In genomic region chr5:137672361-137672760, GRCm38 (mm10) we compare ENCODE assay signal across 8 mouse cellular contexts. TPM values are rescaled to one million over a fixed set of nuclear protein-coding genes. Genes with fewer than 3 reads are reported as not detected.
A peak's percentile ranks its signal among the peaks of the same experiment; 100 is the strongest.
DNase-seq lines count a peak whose midpoint lies in the region; ATAC-seq and TF ChIP-seq lines count a peak whose summit lies in the region.

No protein-coding gene starts in this region.

- H3K27me3 ChIP-seq in limb, embryonic 12.5 days: no peaks in the 10 kb centered on the region
- H3K27me3 ChIP-seq in limb, embryonic 10.5 days (ENCODE audit: low read depth, poor library complexity, severe bottlenecking): no peaks in the 10 kb centered on the region
- no peaks in the 10 kb centered on the region for H3K27me3 ChIP-seq in embryonic facial prominence, embryonic 15.5 days

- H3K36me3 ChIP-seq in limb, embryonic 12.5 days: peaks cover 15% of the 10 kb centered on the region
- peaks cover 23% of the 10 kb centered on the region for H3K36me3 ChIP-seq in limb, embryonic 10.5 days
- peaks cover 7% of the 10 kb centered on the region; the same call in 1 of the 2 replicates for H3K36me3 ChIP-seq in embryonic facial prominence, embryonic 15.5 days
- peaks cover 2% of the 10 kb centered on the region; the same call in 1 of the 2 replicates for H3K36me3 ChIP-seq in macrophage (ENCODE audit: inconsistent target)

- WGBS in limb, embryonic 12.5 days: 80% methylated on average over 5 of the region's 5 CpGs
- WGBS in limb, embryonic 10.5 days: 88% methylated on average over 5 of the region's 5 CpGs
- 64% methylated on average over 5 of the region's 5 CpGs for WGBS in embryonic facial prominence, embryonic 15.5 days
- WGBS in macrophage (ENCODE audit: missing documents): 84% methylated on average over 5 of the region's 5 CpGs

- peak overlapping the region; percentile 88 for H3K27ac ChIP-seq in gastrocnemius, adult 2 months
- peak overlapping the region; percentile 73 for H3K27ac ChIP-seq in limb, embryonic 12.5 days
- H3K27ac ChIP-seq in limb, embryonic 10.5 days: no peak overlapping the region
- peak overlapping the region; percentile 52 for H3K27ac ChIP-seq in embryonic facial prominence, embryonic 15.5 days (replicated peaks)
- peak overlapping the region; percentile 88 for H3K27ac ChIP-seq in macrophage

- peaks cover 22% of the 10 kb centered on the region for H3K4me1 ChIP-seq in limb, embryonic 12.5 days (replicated peaks)
- H3K4me1 ChIP-seq in limb, embryonic 10.5 days: peaks cover 18% of the 10 kb centered on the region
- peaks cover 20% of the 10 kb centered on the region for H3K4me1 ChIP-seq in embryonic facial prominence, embryonic 15.5 days

- DNase-seq in gastrocnemius, adult 2 months: no peak
- DNase-seq in gastrocnemius, adult 8-10 months (ENCODE audit: low spot score in 2 of 2): no peak
- no peak for DNase-seq in limb, embryonic 10.5 days (ENCODE audit: low spot score)
- no peak for DNase-seq in c-Kit-positive CD71-positive TER-119-positive erythroid progenitor cells, embryonic 14.5 days (ENCODE audit: low spot score)
- DNase-seq in layer of hippocampus, postnatal 14 days (ENCODE audit: low spot score in 2 of 2): no peak

- intact Hi-C loops in gastrocnemius, adult 2 months (cut with DNase I): no loop called here

- peaks cover 77% of the 10 kb centered on the region for H3K79me2 ChIP-seq in macrophage (ENCODE audit: inconsistent target)

- TF ChIP-seq CTCF in gastrocnemius, adult 2 months (IDR thresholded peaks at IDR 0.05): no peak

- no peak overlapping the region for H3K4me3 ChIP-seq in gastrocnemius, adult 2 months
- no peak overlapping the region for H3K4me3 ChIP-seq in limb, embryonic 12.5 days (replicated peaks)
- no peak overlapping the region for H3K4me3 ChIP-seq in limb, embryonic 10.5 days
- H3K4me3 ChIP-seq in embryonic facial prominence, embryonic 15.5 days (replicated peaks): no peak overlapping the region
- no peak overlapping the region for H3K4me3 ChIP-seq in macrophage (ENCODE audit: inconsistent target)

- no peaks in the 10 kb centered on the region for H3K9me3 ChIP-seq in limb, embryonic 12.5 days
- no peaks in the 10 kb centered on the region for H3K9me3 ChIP-seq in limb, embryonic 10.5 days (replicated peaks)
- H3K9me3 ChIP-seq in embryonic facial prominence, embryonic 15.5 days (replicated peaks): no peaks in the 10 kb centered on the region

- H3K4me2 ChIP-seq in limb, embryonic 12.5 days: no peak overlapping the region
- no peak overlapping the region for H3K4me2 ChIP-seq in embryonic facial prominence, embryonic 15.5 days (replicated peaks)

- H3K9ac ChIP-seq in limb, embryonic 12.5 days (replicated peaks): no peak overlapping the region
- H3K9ac ChIP-seq in embryonic facial prominence, embryonic 15.5 days: no peak overlapping the region

- ATAC-seq in limb, embryonic 12.5 days (ENCODE audit: insufficient number of reproducible peaks, insufficient read depth, low FRiP score, low TSS enrichment, low read depth): no peak
- ATAC-seq in embryonic facial prominence, embryonic 15.5 days (ENCODE audit: insufficient number of reproducible peaks, low FRiP score, low TSS enrichment, low read depth): no peak

RNA-seq across cellular contexts. Expression of gene Agfg2, which starts 12.2 kb away (rescaled TPM):
- 10 to 100 TPM in 1 of 2 experiments, 1 to 10 TPM in 1; 3.3 to 10.3 TPM for total RNA-seq in gastrocnemius, adult 2 months (2021)
- 1 to 10 TPM; 2.4 to 4.4 (median 3.3) TPM for total RNA-seq in gastrocnemius, adult 8-10 months (2022)
- 22.8 and 23.1 TPM in 2 replicates for polyA plus RNA-seq in limb, embryonic 12.5 days (2016; fragmentation: Nextera tagmentation; extraction: Ambion mirVana)
- 18.6 and 22.9 TPM in 2 replicates for polyA plus RNA-seq in limb, embryonic 10.5 days (2016; fragmentation: Nextera tagmentation; extraction: Ambion mirVana)
- polyA plus RNA-seq in embryonic facial prominence, embryonic 15.5 days (2015; fragmentation: Nextera tagmentation; extraction: Ambion mirVana): 16.5 and 18.1 TPM in 2 replicates
- total RNA-seq in macrophage (2018; cell fraction: chromatin; rRNA removed): 10 to 100 TPM in 16 of 26 experiments, 1 to 10 TPM in 10; 2.1 to 36.8 (median 14.3) TPM
- total RNA-seq in macrophage (2018; cell fraction: cytosol; rRNA removed): 10 to 100 TPM in 25 of 26 experiments, 1 to 10 TPM in 1; 10.0 to 23.1 (median 18.9) TPM
- 10 to 100 TPM in 17 of 26 experiments, 1 to 10 TPM in 9; 5.9 to 45.8 (median 13.1) TPM for total RNA-seq in macrophage (2018; cell fraction: nucleus; rRNA removed)
- polyA plus RNA-seq in macrophage (2018): 12.1 to 28.4 TPM (median 17.8 TPM) in 3 replicates
- 10 to 100 TPM; 51.7 to 56.5 TPM for total RNA-seq in layer of hippocampus, postnatal 14 days (2021)

RNA-seq across cellular contexts. Expression of gene Irs3, which starts 26.8 kb away (rescaled TPM):
- under 1 TPM; 0.26 to 0.78 TPM for total RNA-seq in gastrocnemius, adult 2 months (2021)
- total RNA-seq in gastrocnemius, adult 8-10 months (2022): under 1 TPM; 0.19 to 0.81 (median 0.25) TPM
- polyA plus RNA-seq in limb, embryonic 12.5 days (2016; fragmentation: Nextera tagmentation; extraction: Ambion mirVana): 0.20 and 0.64 TPM in 2 replicates
- polyA plus RNA-seq in limb, embryonic 10.5 days (2016; fragmentation: Nextera tagmentation; extraction: Ambion mirVana): 0.23 and 0.48 TPM in 2 replicates
- polyA plus RNA-seq in embryonic facial prominence, embryonic 15.5 days (2015; fragmentation: Nextera tagmentation; extraction: Ambion mirVana): 0.16 and 0.28 TPM in 2 replicates
- total RNA-seq in macrophage (2018; cell fraction: chromatin; rRNA removed): not detected
- under 1 TPM in 13 of 26 experiments, not detected in 13; 0.05 to 0.11 (median 0.09) TPM for total RNA-seq in macrophage (2018; cell fraction: cytosol; rRNA removed)
- total RNA-seq in macrophage (2018; cell fraction: nucleus; rRNA removed): under 1 TPM in 2 of 26 experiments, not detected in 24; 0.23 to 0.99 TPM
- 0.09 TPM in 1 of 3 replicates, not detected in the others for polyA plus RNA-seq in macrophage (2018)
- not detected for total RNA-seq in layer of hippocampus, postnatal 14 days (2021)

RNA-seq across cellular contexts. Expression of gene Sap25, which starts 31.2 kb away (rescaled TPM):
- 1 to 10 TPM; 1.6 to 4.2 TPM for total RNA-seq in gastrocnemius, adult 2 months (2021)
- total RNA-seq in gastrocnemius, adult 8-10 months (2022): 1 to 10 TPM in 2 of 4 experiments, under 1 TPM in 2; 0.75 to 1.8 (median 1.1) TPM
- 8.0 and 9.7 TPM in 2 replicates for polyA plus RNA-seq in limb, embryonic 12.5 days (2016; fragmentation: Nextera tagmentation; extraction: Ambion mirVana)
- polyA plus RNA-seq in limb, embryonic 10.5 days (2016; fragmentation: Nextera tagmentation; extraction: Ambion mirVana): 8.0 and 9.7 TPM in 2 replicates
- 10.1 and 10.2 TPM in 2 replicates for polyA plus RNA-seq in embryonic facial prominence, embryonic 15.5 days (2015; fragmentation: Nextera tagmentation; extraction: Ambion mirVana)
- total RNA-seq in macrophage (2018; cell fraction: chromatin; rRNA removed): 100 to 1,000 TPM in 22 of 26 experiments, 10 to 100 TPM in 4; 38.5 to 287 (median 179) TPM
- total RNA-seq in macrophage (2018; cell fraction: cytosol; rRNA removed): 10 to 100 TPM in 4 of 26 experiments, 1 to 10 TPM in 16, under 1 TPM in 6; 0.51 to 14.8 (median 2.5) TPM
- 100 to 1,000 TPM in 22 of 26 experiments, 10 to 100 TPM in 4; 72.4 to 325 (median 151) TPM for total RNA-seq in macrophage (2018; cell fraction: nucleus; rRNA removed)
- 5.2 to 25.3 TPM (median 10.5 TPM) in 3 replicates for polyA plus RNA-seq in macrophage (2018)
- total RNA-seq in layer of hippocampus, postnatal 14 days (2021): 1 to 10 TPM; 6.3 to 6.6 TPM

RNA-seq across cellular contexts. Expression of gene Gm20605, which starts 43.4 kb away (rescaled TPM):
- total RNA-seq in gastrocnemius, adult 2 months (2021): 1 to 10 TPM; 2.9 to 3.3 TPM
- total RNA-seq in gastrocnemius, adult 8-10 months (2022): 1 to 10 TPM; 1.9 to 3.5 (median 2.5) TPM
- 8.4 and 9.7 TPM in 2 replicates for polyA plus RNA-seq in limb, embryonic 12.5 days (2016; fragmentation: Nextera tagmentation; extraction: Ambion mirVana)
- polyA plus RNA-seq in limb, embryonic 10.5 days (2016; fragmentation: Nextera tagmentation; extraction: Ambion mirVana): 12.6 and 14.8 TPM in 2 replicates
- polyA plus RNA-seq in embryonic facial prominence, embryonic 15.5 days (2015; fragmentation: Nextera tagmentation; extraction: Ambion mirVana): 12.7 and 13.1 TPM in 2 replicates
- 100 to 1,000 TPM in 18 of 26 experiments, 10 to 100 TPM in 8; 40.1 to 196 (median 131) TPM for total RNA-seq in macrophage (2018; cell fraction: chromatin; rRNA removed)
- 10 to 100 TPM in 5 of 26 experiments, 1 to 10 TPM in 18, under 1 TPM in 3; 0.65 to 15.9 (median 4.3) TPM for total RNA-seq in macrophage (2018; cell fraction: cytosol; rRNA removed)
- total RNA-seq in macrophage (2018; cell fraction: nucleus; rRNA removed): 100 to 1,000 TPM in 8 of 26 experiments, 10 to 100 TPM in 18; 27.9 to 148 (median 83.5) TPM
- 4.9 to 17.8 TPM (median 5.5 TPM) in 3 replicates for polyA plus RNA-seq in macrophage (2018)
- 10 to 100 TPM; 11.0 to 14.7 TPM for total RNA-seq in layer of hippocampus, postnatal 14 days (2021)

RNA-seq across cellular contexts. Expression of gene Lrch4, which starts 43.4 kb away (rescaled TPM):
- 10 to 100 TPM; 15.6 to 17.1 TPM for total RNA-seq in gastrocnemius, adult 2 months (2021)
- total RNA-seq in gastrocnemius, adult 8-10 months (2022): 10 to 100 TPM; 12.7 to 15.7 (median 14.6) TPM
- polyA plus RNA-seq in limb, embryonic 12.5 days (2016; fragmentation: Nextera tagmentation; extraction: Ambion mirVana): 36.0 and 37.6 TPM in 2 replicates
- polyA plus RNA-seq in limb, embryonic 10.5 days (2016; fragmentation: Nextera tagmentation; extraction: Ambion mirVana): 25.9 and 32.2 TPM in 2 replicates
- 37.2 and 48.9 TPM in 2 replicates for polyA plus RNA-seq in embryonic facial prominence, embryonic 15.5 days (2015; fragmentation: Nextera tagmentation; extraction: Ambion mirVana)
- 100 to 1,000 TPM; 167 to 732 (median 499) TPM for total RNA-seq in macrophage (2018; cell fraction: chromatin; rRNA removed)
- total RNA-seq in macrophage (2018; cell fraction: cytosol; rRNA removed): 100 to 1,000 TPM in 19 of 26 experiments, 10 to 100 TPM in 7; 63.8 to 148 (median 112) TPM
- 100 to 1,000 TPM; 111 to 438 (median 231) TPM for total RNA-seq in macrophage (2018; cell fraction: nucleus; rRNA removed)
- 51.6 to 108 TPM (median 60.3 TPM) in 3 replicates for polyA plus RNA-seq in macrophage (2018)
- 10 to 100 TPM; 14.7 to 19.5 TPM for total RNA-seq in layer of hippocampus, postnatal 14 days (2021)
